Mouse (Mus musculus) ES-Bruce4 (cell line): ENCODE measurements around the gene Nudcd3. TPM values are rescaled to one million over a fixed set of nuclear protein-coding genes. Genes with fewer than 3 reads are reported as not detected.

Experiments used
- H3K27ac ChIP-seq: 2 replicates; pipeline ENCODE4 v1.5.1; 2012; ENCODE audit warnings: low read length, inconsistent platforms; ENCODE audit not compliant: insufficient read depth
- H3K27me3 ChIP-seq: 2 replicates; pipeline ENCODE4 v1.6.1; 2012; ENCODE audit warnings: mild to moderate bottlenecking, low read length, inconsistent platforms; ENCODE audit not compliant: control insufficient read depth, poor library complexity, insufficient read depth, severe bottlenecking
- H3K36me3 ChIP-seq: 2 replicates; pipeline ENCODE4 v1.6.1; 2012; ENCODE audit warnings: inconsistent platforms, mild to moderate bottlenecking, low read length, moderate library complexity; ENCODE audit not compliant: control insufficient read depth, poor library complexity, insufficient read depth, severe bottlenecking
- H3K4me1 ChIP-seq: one replicate; pipeline ENCODE4 v1.8.1; 2011; ENCODE audit warnings: low read length; ENCODE audit not compliant: control insufficient read depth, insufficient read depth
- H3K4me3 ChIP-seq: 2 replicates; pipeline ENCODE4 v1.5.1; 2011; ENCODE audit warnings: low read depth, mild to moderate bottlenecking, low read length
- H3K9ac ChIP-seq: 2 replicates; pipeline ENCODE4 v1.6.1; 2012; ENCODE audit warnings: low read depth, mild to moderate bottlenecking, inconsistent platforms; ENCODE audit not compliant: poor library complexity, severe bottlenecking
- H3K9me3 ChIP-seq: replicated peaks from 2 replicates; pipeline ENCODE4 v1.6.1; 2012; ENCODE audit warnings: mild to moderate bottlenecking, low read length, inconsistent platforms; ENCODE audit not compliant: control insufficient read depth, poor library complexity, insufficient read depth, severe bottlenecking
- CTCF ChIP-seq: IDR thresholded peaks from one replicate; pipeline ENCODE4 v1.8.1; 2011; ENCODE audit warnings: low read depth, low read length
- EP300 ChIP-seq: IDR thresholded peaks from 2 replicates; pipeline ENCODE4 v1.6.1; 2011; ENCODE audit warnings: low read depth, low read length; ENCODE audit not compliant: insufficient read depth
- POLR2A ChIP-seq: IDR thresholded peaks from one replicate; pipeline ENCODE4 v1.8.1; 2011; ENCODE audit warnings: low read length; ENCODE audit not compliant: insufficient read depth
- polyA plus RNA-seq: library from polyadenylated mRNA; stranded (reverse); fragments of >200 nt; gene quantifications from 2 replicates; pipeline ENCODE4 v1.2.4, GENCODE M21; 2011; ENCODE audit warnings: low read depth; ENCODE audit not compliant: missing spikeins, insufficient read depth, insufficient read length

The Nudcd3 gene
- polyA plus RNA-seq, 1 experiment: 78.2 TPM

- no peaks in the 10 kb centered on the region for H3K36me3 ChIP-seq
- H3K4me3 ChIP-seq: no peak overlapping the region
- H3K4me1 ChIP-seq: peaks cover 6% of the 10 kb centered on the region
- H3K27ac ChIP-seq: no peak overlapping the region
- no peaks in the 10 kb centered on the region for H3K27me3 ChIP-seq
- no peak for TF ChIP-seq EP300
- H3K9ac ChIP-seq: no peak overlapping the region
- H3K9me3 ChIP-seq: no peaks in the 10 kb centered on the region
Measured at GRCm38 (mm10) chr11:6183246-6183645, 17.0 kb downstream of the Nudcd3 start.

DNA sequence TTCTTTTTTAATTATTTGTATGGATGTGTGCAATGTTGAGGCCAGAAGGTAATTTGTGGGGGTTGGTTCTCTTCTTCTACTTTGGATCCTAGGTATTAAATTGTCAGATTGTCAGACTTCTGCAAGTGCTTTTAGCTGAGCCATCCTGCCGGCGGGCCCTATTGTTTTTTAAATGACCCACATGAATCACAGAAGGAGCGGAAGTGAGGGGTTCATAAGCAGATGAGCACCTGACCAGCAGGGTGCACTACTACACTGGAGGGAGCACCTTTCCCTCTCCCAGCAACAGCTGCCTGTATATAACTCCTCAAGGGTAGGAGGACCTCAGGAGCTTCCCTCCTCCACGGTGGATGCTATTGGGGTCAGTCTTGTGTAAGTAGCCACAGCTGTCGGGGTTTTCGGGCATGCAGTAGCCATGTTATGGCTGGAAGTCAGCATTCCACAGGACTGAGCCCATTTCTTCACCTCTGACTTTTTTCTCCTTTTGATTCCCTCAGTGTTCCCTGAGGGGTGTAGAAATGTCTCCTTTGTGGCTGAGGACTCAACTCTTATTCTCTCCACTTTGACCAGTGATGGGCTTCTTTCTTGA lies 19.3 kb downstream of the Nudcd3 start:
- Histone ChIP-seq H3K9ac (no peak overlapping the region), H3K27ac (peak overlapping the region; percentile 64), H3K36me3 (no peaks in the 10 kb centered on the region), H3K4me3 (peak overlapping the region; percentile 45; the same call in 1 of the 2 replicates), H3K27me3 (no peaks in the 10 kb centered on the region), H3K9me3 (no peaks in the 10 kb centered on the region), H3K4me1 (peaks cover 2% of the 10 kb centered on the region)
- TF ChIP-seq POLR2A (no peak), EP300 (peak; percentile 98), CTCF (peak; percentile 21)

DNA sequence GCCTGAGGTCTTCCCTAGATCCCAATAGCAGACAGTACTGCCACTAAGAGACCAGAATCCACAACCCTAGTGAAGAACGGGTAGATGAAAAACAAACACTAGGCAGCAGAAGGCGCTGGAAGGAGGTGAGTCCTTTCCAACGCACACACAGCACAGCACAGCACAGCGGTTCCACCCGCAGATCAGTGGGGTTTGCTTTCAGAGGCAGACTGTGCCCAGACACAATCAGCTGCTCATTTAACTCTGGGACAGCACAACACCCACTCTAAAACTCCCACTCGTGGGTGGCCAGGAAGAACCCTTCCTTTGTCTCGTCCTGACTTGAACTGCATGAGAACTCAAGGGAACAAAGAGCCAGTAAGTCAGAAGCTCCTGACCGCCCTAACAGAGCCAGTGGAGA lies 21.0 kb downstream of the Nudcd3 start:
- Histone ChIP-seq H3K4me1 (peaks cover 2% of the 10 kb centered on the region), H3K27ac (peak overlapping the region; percentile 68)

DNA sequence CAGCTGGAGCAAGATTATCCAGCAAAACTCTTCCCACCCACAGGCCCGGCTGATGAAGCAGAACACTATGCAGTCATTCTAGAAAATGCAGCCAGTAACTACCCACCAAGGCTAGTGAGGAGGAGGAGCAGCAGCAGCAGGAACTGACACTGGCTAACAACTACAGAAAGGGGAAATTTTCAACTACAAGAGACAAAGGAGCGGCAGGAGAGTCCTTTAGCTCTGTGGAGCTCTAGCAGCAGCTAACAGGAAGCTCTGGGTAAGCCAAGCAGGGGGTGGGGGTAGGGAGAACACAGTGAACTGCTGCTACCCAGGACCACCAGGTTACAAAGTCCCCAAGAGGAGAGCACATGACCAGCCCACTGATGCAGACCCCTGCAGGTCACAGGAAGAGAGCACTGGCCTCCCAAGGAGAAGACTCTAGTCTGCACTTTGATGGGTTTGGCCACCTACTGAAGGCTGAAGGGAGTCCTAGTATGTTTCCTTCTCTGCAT lies 21.5 kb downstream of the Nudcd3 start:
- H3K27ac ChIP-seq: peak overlapping the region; percentile 68
- H3K36me3 ChIP-seq: no peaks in the 10 kb centered on the region
- TF ChIP-seq EP300: peak; percentile 71; the same call in 1 of the 2 replicates
- no peak for TF ChIP-seq CTCF
- no peaks in the 10 kb centered on the region for H3K9me3 ChIP-seq
- H3K9ac ChIP-seq: peak overlapping the region; percentile 17; the same call in 1 of the 2 replicates
- peaks cover 2% of the 10 kb centered on the region for H3K4me1 ChIP-seq
- no peak overlapping the region for H3K4me3 ChIP-seq
- H3K27me3 ChIP-seq: no peaks in the 10 kb centered on the region

More for the DNA sequence above, 21.0 kb downstream of the Nudcd3 start:
- no peak overlapping the region for H3K9ac ChIP-seq
- TF ChIP-seq EP300: no peak
- TF ChIP-seq CTCF: no peak
- TF ChIP-seq POLR2A: no peak
- H3K27me3 ChIP-seq: no peaks in the 10 kb centered on the region
- no peaks in the 10 kb centered on the region for H3K36me3 ChIP-seq
- no peaks in the 10 kb centered on the region for H3K9me3 ChIP-seq
- H3K4me3 ChIP-seq: no peak overlapping the region; the same call in 1 of the 2 replicates

DNA sequence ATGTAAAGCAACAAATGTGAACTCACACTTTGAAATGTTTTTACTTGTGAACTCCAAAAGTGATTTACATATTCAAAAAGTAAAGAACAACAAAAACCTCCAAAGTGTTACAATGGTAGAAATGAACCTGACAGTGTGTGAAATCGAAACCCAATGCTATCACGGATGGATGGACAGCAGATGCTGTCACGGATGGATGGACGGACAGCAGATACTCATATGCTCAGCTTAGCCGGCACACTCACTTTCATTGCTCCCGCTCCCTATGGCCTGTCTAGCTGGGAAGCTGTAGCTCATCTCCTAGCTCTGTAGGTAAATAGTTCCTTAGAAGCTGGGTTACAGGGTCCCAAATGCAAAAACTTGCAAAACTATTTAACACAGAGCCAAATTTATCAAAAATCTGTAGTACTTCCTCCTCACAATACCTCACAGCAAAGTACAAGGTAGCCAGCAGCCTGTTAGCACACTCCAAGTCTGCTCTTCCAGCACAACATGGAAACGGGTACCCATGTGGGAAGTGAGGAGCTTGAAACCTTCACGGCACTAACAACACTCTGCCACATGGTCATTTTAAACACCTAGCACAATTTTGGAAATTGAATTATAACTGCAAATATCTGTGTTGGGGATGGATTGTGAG lies 22.3 kb downstream of the Nudcd3 start:
- no peaks in the 10 kb centered on the region for H3K36me3 ChIP-seq
- peak overlapping the region; percentile 17; the same call in 1 of the 2 replicates for H3K9ac ChIP-seq
- no peaks in the 10 kb centered on the region for H3K27me3 ChIP-seq
- H3K4me3 ChIP-seq: no peak overlapping the region
- no peaks in the 10 kb centered on the region for H3K9me3 ChIP-seq
- peak overlapping the region; percentile 68 for H3K27ac ChIP-seq
- H3K4me1 ChIP-seq: peaks cover 2% of the 10 kb centered on the region
- TF ChIP-seq EP300 (no peak), CTCF (no peak)

DNA sequence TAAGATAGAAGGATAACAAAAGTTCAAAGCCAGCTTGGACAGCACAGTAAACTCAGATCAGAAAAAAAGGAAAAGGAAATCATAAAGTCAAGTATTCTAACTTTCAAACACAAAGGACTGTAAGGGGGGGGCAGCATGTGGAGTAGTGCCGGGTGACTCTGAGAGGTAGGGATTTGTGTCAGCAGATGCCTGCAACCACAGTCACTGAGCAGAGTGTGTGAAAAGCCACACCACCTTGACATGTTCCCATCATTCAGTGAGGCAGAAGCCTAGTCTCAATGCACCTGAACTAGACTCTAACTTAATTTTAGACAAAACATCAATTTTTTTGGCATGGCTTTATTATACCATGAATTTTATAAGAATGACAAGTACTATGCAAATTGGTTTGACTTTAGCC lies 24.7 kb downstream of the Nudcd3 start:
- H3K4me1 ChIP-seq: peaks cover 2% of the 10 kb centered on the region
- no peaks in the 10 kb centered on the region for H3K36me3 ChIP-seq
- no peaks in the 10 kb centered on the region for H3K27me3 ChIP-seq
- H3K9me3 ChIP-seq: no peaks in the 10 kb centered on the region
- H3K9ac ChIP-seq: no peak overlapping the region
- no peak overlapping the region for H3K27ac ChIP-seq
- no peak overlapping the region for H3K4me3 ChIP-seq
- TF ChIP-seq CTCF (no peak), POLR2A (no peak), EP300 (no peak)
